Mouse (Mus musculus) thymus, postnatal 25 days (tissue): ENCODE measurements at regions not wholly inside any gene's neighbourhood (a gene's known extent, or its start where the extent isn't known, plus 50 kb on each side); places are given as distances from the start of the nearest gene placed in this dataset.

Experiments
- DNase-seq: peaks from one replicate; pipeline ENCODE4 v3.0.0; 2022

- DNase-seq = no peak
Observed at GRCm38 (mm10) chr8:86969051-86969450, 84.0 kb upstream of the N4bp1 start.

GRCm38 (mm10) chr8:86967891-86968311 is 82.8 kb upstream of the N4bp1 start:
- no peak for DNase-seq

DNA sequence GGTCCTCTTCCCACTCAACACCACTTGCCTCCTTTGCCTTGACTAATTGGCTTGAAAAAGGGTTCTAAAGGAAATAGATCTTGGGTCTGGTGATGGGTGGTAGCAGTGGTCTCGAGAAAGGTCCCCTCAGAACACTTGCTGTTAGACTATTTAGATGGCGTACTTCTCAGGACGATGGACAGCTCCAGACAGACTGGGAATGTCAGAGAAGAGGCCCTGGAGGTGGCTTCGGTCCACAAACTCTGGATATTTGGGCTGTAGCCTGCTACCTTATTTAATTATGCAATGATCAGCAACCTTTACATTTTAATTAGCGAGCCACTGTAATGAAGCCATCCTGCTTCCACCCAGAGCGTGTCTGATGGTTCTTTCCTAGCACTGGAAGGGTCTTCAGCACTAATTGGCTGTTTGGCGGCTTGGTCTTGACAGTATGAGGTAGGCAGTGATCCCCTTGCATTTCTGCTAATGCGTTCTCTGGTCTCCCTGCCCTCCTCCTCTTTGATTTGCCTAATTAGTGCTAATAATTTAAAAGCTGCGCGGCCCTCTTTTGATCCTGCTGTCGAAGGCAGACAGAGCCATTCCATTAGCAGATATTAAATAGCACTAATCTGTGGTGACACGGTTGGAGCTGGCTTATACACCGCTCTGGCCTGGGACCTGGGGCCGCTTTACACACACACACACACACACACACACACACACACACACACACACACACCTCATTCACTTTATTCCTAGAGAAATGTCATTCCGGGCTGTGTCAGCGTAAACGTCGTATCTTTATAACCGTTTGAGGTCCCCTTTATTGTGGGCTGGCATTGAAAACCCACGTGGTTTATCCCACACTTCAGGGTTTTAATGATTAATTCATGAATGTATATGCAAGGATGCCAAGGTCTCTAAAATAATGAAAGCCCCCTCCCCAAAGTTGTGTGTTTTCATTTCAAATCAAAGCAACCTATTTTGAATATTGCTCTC is 76.4 kb upstream of the N4bp1 start:
- no peak for DNase-seq
